Mouse (Mus musculus) neural tube, embryonic 13.5 days (tissue): ENCODE measurements around the gene Ndufb4. TPM values are rescaled to one million over a fixed set of nuclear protein-coding genes. Genes with fewer than 3 reads are reported as not detected.
"Not testable (repeated sequence)": the region's sequence is repeated elsewhere in the genome, so short reads cannot be mapped to it uniquely, and the experiment has no call there.

Source experiments
- ATAC-seq: fragments of 200-750 bp; cut with Nextera tagmentation; 2 replicates; pipeline ENCODE4 v1.8.0; 2017; ENCODE audit warnings: low read depth, mild to moderate bottlenecking, moderate TSS enrichment, moderate library complexity
- H3K27ac ChIP-seq: fragments of 300-500 bp; sonication (generic); replicated peaks from 2 replicates; pipeline ENCODE4 v1.5.1; 2015; ENCODE audit warnings: moderate library complexity, mild to moderate bottlenecking, inconsistent platforms
- H3K27me3 ChIP-seq: fragments of 300-500 bp; sonication (generic); 2 replicates; pipeline ENCODE4 v1.6.1; 2015; ENCODE audit warnings: mild to moderate bottlenecking, inconsistent platforms
- H3K36me3 ChIP-seq: fragments of 300-500 bp; sonication (generic); 2 replicates; pipeline ENCODE4 v1.6.1; 2015; ENCODE audit warnings: mild to moderate bottlenecking, inconsistent platforms
- H3K4me1 ChIP-seq: fragments of 300-500 bp; sonication (generic); replicated peaks from 2 replicates; pipeline ENCODE4 v1.6.1; 2015; ENCODE audit warnings: inconsistent platforms
- H3K4me2 ChIP-seq: fragments of 300-500 bp; sonication (generic); 2 replicates; pipeline ENCODE4 v1.6.1; 2015; ENCODE audit warnings: inconsistent platforms, mild to moderate bottlenecking, moderate library complexity
- H3K4me3 ChIP-seq: fragments of 300-500 bp; sonication (generic); 2 replicates; pipeline ENCODE4 v1.5.1; 2015; ENCODE audit warnings: mild to moderate bottlenecking, inconsistent platforms
- H3K9ac ChIP-seq: fragments of 300-500 bp; sonication (generic); 2 replicates; pipeline ENCODE4 v1.6.1; 2015; ENCODE audit warnings: moderate library complexity, mild to moderate bottlenecking, inconsistent platforms
- H3K9me3 ChIP-seq: fragments of 300-500 bp; sonication (generic); 2 replicates; pipeline ENCODE4 v1.6.1; 2016; ENCODE audit warnings: inconsistent platforms
- WGBS: fragments of 180-500 bp; shearing (Covaris S2); methylation state at CpG from one replicate; pipeline ENCODE4 v1.1.7; 2015; 5-methylcytosine and 5-hydroxymethylcytosine counted together
- polyA plus RNA-seq: library from polyadenylated mRNA; unstranded; fragments of >200 nt; fragmentation: Nextera tagmentation; extraction: Ambion mirVana; gene quantifications from 2 replicates; pipeline ENCODE4 v1.2.1, GENCODE M21; 2015

Gene Ndufb4
- polyA plus RNA-seq, 1 experiment from 2014 or later: 68.9 TPM

DNA sequence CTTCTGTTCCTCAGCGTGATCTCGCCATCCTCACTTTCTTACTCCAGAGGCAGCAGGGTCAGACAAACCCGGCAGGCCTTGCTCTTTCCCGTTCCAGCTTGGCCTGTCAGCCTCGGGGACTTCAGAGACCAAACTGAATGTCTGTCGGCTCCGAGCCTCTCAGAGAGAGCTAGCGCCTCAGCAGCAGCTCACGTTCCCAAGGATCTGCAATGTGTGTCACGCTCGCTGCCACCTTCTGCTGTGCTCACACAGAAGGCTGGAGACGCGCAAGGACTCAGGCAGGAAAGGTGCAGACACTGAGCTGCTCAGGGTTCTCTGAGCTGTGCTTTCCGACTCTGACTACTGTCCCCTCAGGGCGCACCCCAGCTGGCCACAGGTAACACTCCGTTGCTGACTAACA, 7.2 kb downstream of the Ndufb4 start:
- Histone ChIP-seq H3K4me2 (no peak overlapping the region), H3K4me3 (no peak overlapping the region), H3K27me3 (no peaks in the 10 kb centered on the region), H3K4me1 (peaks cover 7% of the 10 kb centered on the region), H3K9me3 (no peaks in the 10 kb centered on the region), H3K9ac (no peak overlapping the region), H3K36me3 (peaks cover 40% of the 10 kb centered on the region), H3K27ac (no peak overlapping the region)
- ATAC-seq: no peak
- WGBS: 90% methylated on average over 16 of the region's 16 CpGs

DNA sequence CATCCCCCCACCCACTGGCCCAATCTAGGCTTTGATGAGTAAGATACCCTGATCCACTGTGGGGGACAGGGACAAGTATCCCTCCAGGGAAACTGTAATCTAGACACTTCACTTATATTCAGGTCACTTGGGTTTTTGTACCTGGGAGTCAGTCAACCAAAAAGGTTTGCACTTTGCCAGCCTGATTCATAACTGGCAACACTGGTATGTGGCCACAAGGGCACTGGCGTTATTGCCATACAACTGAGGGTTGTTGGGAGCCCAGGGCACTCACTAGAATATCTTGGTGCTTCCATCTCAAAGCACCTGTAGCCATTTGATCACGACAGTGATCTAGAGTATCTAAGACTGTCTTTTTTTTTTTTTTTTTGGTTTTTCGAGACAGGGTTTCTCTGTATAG, 8.5 kb downstream of the Ndufb4 start:
- no peak for ATAC-seq
- Histone ChIP-seq H3K9ac (no peak overlapping the region), H3K4me2 (no peak overlapping the region), H3K27ac (no peak overlapping the region), H3K27me3 (no peaks in the 10 kb centered on the region), H3K4me3 (no peak overlapping the region), H3K36me3 (peaks cover 40% of the 10 kb centered on the region), H3K4me1 (0 out of 2 replicates have a peak, but pooled peaks cover 6% of the 10 kb centered on the region), H3K9me3 (no peaks in the 10 kb centered on the region)
- 90% methylated on average over 3 of the region's 3 CpGs for WGBS

DNA sequence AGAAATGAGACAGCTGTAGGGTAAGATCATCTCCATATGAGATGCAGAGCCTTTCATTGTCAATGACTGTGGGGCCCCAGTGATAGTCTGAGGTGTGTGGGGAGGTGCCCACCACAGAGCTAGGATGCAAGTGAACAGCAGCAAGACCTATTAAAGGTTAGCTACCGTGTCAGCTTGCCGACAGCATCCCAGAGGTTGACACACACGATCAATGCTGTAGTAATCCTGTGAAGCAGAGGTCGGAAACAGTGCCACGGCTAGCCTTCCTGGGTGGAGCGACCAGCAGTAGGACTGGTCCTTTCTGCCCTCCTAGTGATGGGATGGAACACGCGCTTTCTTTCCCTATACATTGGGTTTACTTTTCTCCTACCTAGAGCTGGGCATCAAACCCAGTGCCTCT, 9.0 kb downstream of the Ndufb4 start:
- no peak overlapping the region for H3K4me2 ChIP-seq
- H3K4me3 ChIP-seq: no peak overlapping the region
- no peak for ATAC-seq
- 0 out of 2 replicates have a peak, but pooled peaks cover 2% of the 10 kb centered on the region for H3K4me1 ChIP-seq
- H3K36me3 ChIP-seq: peaks cover 40% of the 10 kb centered on the region
- no peaks in the 10 kb centered on the region for H3K27me3 ChIP-seq
- H3K9me3 ChIP-seq: no peaks in the 10 kb centered on the region
- no peak overlapping the region for H3K9ac ChIP-seq
- 90% methylated on average over 8 of the region's 8 CpGs for WGBS
- no peak overlapping the region for H3K27ac ChIP-seq

DNA sequence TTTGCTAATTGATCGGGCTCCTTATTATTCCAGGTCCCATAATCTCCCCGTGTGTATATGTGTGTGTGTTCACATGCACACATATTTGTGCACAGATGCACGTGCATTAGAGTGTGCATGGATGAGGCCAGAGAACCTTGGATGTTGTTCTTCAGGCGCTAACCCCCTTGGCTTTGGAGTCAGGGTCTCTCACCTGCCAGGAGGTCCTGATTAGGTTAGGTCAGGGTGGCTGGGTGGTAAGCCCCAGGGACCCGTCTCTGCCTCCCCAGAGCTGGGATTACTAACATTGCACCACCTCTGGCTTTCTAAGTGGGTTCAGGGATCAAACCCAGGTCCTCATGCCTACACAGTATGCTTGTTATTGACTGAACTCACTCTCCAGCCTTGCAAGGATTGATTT, 9.8 kb downstream of the Ndufb4 start:
- Histone ChIP-seq H3K36me3 (peaks cover 40% of the 10 kb centered on the region), H3K4me2 (no peak overlapping the region), H3K4me1 (no peaks in the 10 kb centered on the region), H3K9ac (no peak overlapping the region), H3K27me3 (no peaks in the 10 kb centered on the region), H3K9me3 (no peaks in the 10 kb centered on the region), H3K4me3 (no peak overlapping the region), H3K27ac (no peak overlapping the region)
- WGBS: 93% methylated on average over 5 of the region's 5 CpGs
- no peak for ATAC-seq

DNA sequence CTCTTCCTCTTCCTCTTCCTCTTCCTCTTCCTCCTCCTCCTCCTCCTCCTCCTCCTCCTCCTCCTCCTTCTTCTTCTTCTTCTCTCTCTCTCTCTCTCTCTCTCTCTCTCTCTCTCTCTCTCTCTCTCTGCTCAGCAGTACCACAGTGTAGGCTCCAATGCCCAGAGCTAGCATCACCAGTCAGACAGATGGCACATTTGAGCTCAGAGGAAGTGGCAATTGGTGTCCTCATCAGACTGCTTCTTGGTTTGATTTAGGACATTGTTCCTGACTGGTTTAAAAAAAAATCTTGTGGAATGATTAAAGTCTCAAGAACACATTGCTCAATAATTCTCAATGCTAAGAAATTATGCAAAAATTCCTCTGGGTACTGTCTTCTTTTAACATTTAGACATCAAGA, 13.7 kb downstream of the Ndufb4 start:
- not testable (repeated sequence) for H3K27ac ChIP-seq, H3K27me3 ChIP-seq, ATAC-seq, H3K9me3 ChIP-seq, H3K4me1 ChIP-seq, H3K4me3 ChIP-seq, H3K4me2 ChIP-seq, H3K9ac ChIP-seq
- peaks cover 11% of the 10 kb centered on the region for H3K36me3 ChIP-seq

DNA sequence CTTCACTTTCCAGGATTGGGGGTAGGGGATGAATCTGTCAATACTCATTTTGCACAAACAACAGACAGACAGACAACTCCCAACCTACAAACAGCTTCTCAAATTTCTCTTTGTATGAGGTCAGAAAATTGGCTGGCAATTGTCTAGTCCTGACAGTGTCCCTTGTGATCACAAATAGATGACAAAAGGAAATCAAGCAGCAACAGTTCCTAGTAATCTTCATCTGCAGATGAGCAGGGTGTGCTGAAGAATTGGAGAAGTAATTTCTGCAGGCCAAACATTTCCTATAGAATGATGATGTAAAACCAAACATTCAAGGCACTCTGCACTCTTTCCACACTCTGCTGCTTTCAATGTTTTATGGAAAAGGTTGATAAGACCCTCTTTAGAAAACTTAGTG, 16.5 kb downstream of the Ndufb4 start:
- H3K9ac ChIP-seq: no peak overlapping the region
- ATAC-seq: no peak
- no peak overlapping the region for H3K27ac ChIP-seq
- H3K4me2 ChIP-seq: no peak overlapping the region
- H3K4me3 ChIP-seq: no peak overlapping the region
- H3K27me3 ChIP-seq: no peaks in the 10 kb centered on the region
- H3K4me1 ChIP-seq: no peaks in the 10 kb centered on the region
- no peaks in the 10 kb centered on the region for H3K36me3 ChIP-seq
- no peaks in the 10 kb centered on the region for H3K9me3 ChIP-seq

DNA sequence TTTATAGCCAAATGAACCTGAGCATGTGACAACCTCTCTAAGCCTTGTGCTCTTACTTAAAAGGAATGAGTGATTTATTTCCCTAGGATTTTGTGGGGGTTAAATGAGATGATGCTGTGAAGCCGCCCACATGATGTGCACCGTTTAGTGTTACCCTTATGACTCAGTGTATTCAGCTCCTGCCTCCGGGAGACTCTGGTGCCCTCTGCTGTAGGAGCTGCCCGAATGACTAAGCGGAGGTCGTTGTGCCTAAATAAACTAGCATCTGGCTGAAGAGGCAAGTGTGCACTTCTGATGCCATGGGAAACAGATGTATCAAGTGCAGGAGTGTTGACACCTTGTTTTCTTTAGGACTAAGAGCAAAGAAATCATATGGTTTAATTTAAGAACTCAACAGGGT, 18.1 kb downstream of the Ndufb4 start:
- Histone ChIP-seq H3K9ac (no peak overlapping the region), H3K36me3 (no peaks in the 10 kb centered on the region), H3K27ac (no peak overlapping the region), H3K27me3 (no peaks in the 10 kb centered on the region), H3K9me3 (no peaks in the 10 kb centered on the region), H3K4me2 (no peak overlapping the region), H3K4me3 (no peak overlapping the region), H3K4me1 (no peaks in the 10 kb centered on the region)
- WGBS: 62% methylated on average over 6 of the region's 6 CpGs
- no peak for ATAC-seq

DNA sequence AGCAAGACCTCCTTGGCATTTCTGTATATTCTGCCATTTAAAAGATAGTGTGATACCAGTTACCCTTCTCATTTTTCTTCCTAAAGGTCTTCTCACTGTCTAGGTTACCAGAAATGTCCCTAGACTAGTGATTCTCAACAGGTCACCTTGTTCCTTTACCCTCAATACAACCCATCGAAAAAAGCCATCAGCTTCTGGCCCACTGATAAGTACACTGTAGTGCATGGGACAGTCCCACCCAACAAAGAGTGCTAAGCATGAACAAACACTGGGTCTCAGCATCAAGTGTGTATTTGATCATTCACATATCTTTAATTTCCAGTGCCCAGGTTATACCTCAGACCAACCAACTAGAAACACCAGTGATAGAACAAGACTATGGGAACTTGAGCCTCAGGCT, 19.2 kb downstream of the Ndufb4 start:
- H3K4me2 ChIP-seq: no peak overlapping the region
- no peaks in the 10 kb centered on the region for H3K4me1 ChIP-seq
- H3K36me3 ChIP-seq: no peaks in the 10 kb centered on the region
- H3K27me3 ChIP-seq: no peaks in the 10 kb centered on the region
- no peak overlapping the region for H3K27ac ChIP-seq
- no peaks in the 10 kb centered on the region for H3K9me3 ChIP-seq
- no peak for ATAC-seq
- H3K9ac ChIP-seq: no peak overlapping the region
- 94% methylated on average over 1 of the region's 1 CpGs for WGBS
- no peak overlapping the region for H3K4me3 ChIP-seq

DNA sequence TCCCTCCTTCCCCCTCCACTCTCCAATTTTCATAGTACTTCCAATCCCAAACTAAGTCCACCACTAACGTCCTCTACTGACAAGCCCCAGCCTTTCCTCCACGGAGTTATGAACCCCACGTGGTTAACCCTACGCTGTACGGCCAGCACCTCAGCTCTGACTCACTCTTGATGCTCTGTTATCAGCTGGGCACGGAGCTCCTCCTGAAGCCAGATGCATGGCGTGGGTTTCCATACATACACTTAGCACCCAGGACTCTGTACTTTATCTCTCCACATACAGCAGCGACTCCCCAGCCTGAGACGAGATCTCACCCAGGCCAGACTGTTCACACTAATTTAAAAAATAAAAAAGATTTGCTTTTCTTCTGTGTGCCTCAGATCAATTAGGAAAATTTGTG, 19.7 kb downstream of the Ndufb4 start:
- Histone ChIP-seq H3K9ac (no peak overlapping the region), H3K27ac (no peak overlapping the region), H3K4me2 (no peak overlapping the region), H3K36me3 (no peaks in the 10 kb centered on the region), H3K4me1 (no peaks in the 10 kb centered on the region), H3K27me3 (no peaks in the 10 kb centered on the region), H3K9me3 (no peaks in the 10 kb centered on the region), H3K4me3 (no peak overlapping the region)
- whole genome bisulfite sequencing: 78% methylated on average over 9 of the region's 9 CpGs
- no peak for ATAC-seq

DNA sequence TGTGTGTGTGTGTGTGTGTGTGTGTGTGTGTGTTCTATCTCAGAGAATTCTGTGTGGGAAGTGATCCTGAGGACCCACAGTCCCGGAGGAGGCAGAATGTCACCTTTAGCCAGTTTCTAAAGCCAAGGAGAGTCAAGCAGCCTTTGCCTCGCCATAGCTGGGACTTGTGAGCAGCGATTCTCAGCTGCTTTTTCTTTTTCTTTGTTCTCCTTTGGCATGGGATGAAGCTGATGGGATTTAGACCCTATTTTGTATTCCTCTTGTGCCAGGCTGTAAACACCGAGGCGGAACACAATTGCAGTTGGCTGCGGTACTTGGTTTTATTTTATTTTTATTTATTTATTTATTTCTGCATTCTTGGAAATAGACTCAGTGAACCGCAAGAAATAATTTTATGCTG, 25.2 kb downstream of the Ndufb4 start:
- no peaks in the 10 kb centered on the region for H3K9me3 ChIP-seq
- H3K4me2 ChIP-seq: no peak overlapping the region
- ATAC-seq: no peak
- H3K4me1 ChIP-seq: peaks cover 3% of the 10 kb centered on the region; the same call in 1 of the 2 replicates
- WGBS: 68% methylated on average over 7 of the region's 7 CpGs
- H3K27me3 ChIP-seq: no peaks in the 10 kb centered on the region
- peak overlapping the region; percentile 59 for H3K27ac ChIP-seq
- H3K36me3 ChIP-seq: no peaks in the 10 kb centered on the region
- H3K9ac ChIP-seq: no peak overlapping the region
- H3K4me3 ChIP-seq: no peak overlapping the region

DNA sequence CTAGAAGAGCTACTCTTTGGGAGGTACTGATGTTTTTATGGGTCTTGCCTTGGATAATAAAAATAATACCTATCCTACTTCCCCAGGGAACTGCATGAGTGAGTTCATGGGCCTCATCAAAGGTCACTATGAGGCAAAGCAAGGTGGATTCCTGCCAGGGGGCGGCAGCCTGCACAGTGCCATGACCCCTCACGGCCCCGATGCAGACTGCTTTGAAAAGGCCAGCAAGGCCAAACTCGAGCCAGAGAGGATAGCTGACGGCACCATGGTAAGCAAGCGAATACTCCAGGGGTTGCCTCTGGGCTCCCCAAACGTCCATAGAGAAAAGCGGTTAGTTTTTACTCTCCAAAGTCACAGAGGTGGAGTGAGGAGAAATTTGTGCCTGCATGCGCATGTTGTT, 25.9 kb downstream of the Ndufb4 start:
- ATAC-seq: no peak
- Histone ChIP-seq H3K27me3 (no peaks in the 10 kb centered on the region), H3K27ac (0 out of 2 replicates have a peak overlapping the region, but pooled peaks have one; percentile 59), H3K9me3 (no peaks in the 10 kb centered on the region), H3K9ac (no peak overlapping the region), H3K4me1 (peaks cover 3% of the 10 kb centered on the region; the same call in 1 of the 2 replicates), H3K36me3 (no peaks in the 10 kb centered on the region), H3K4me3 (no peak overlapping the region), H3K4me2 (no peak overlapping the region)
- 76% methylated on average over 9 of the region's 9 CpGs for WGBS

DNA sequence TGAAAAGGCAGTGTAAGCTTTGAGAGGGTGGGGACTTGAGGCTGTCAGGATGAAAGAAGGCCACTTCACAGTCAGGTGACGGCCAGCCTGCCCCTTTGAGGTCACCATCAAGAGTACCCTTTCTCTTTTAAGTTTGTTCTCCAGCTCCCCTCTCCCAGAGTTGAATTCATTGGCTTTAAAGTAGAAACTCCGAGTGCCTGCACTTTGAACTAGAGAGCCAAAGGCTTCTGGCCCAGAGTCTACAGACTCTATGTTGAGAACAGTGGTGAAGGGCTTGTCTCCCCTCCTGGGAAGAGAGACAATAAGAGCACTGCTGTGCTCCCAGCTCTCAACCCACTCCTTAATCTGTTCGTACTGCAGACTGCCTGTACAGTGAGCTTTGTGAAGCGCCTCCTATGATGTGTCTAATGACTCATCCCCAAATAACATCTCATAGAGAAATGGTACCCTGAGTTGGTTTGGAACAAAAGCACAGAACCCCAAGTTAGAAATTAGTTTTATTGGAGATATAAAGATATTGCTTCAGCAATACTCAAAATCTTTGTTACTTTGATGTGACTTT, 27.8 kb downstream of the Ndufb4 start:
- no peak overlapping the region for H3K4me2 ChIP-seq
- H3K9me3 ChIP-seq: no peaks in the 10 kb centered on the region
- H3K27me3 ChIP-seq: no peaks in the 10 kb centered on the region
- H3K4me1 ChIP-seq: peaks cover 3% of the 10 kb centered on the region; the same call in 1 of the 2 replicates
- H3K9ac ChIP-seq: no peak overlapping the region
- H3K27ac ChIP-seq: no peak overlapping the region
- no peak for ATAC-seq
- H3K4me3 ChIP-seq: no peak overlapping the region
- no peaks in the 10 kb centered on the region for H3K36me3 ChIP-seq
- 67% methylated on average over 4 of the region's 4 CpGs for WGBS

DNA sequence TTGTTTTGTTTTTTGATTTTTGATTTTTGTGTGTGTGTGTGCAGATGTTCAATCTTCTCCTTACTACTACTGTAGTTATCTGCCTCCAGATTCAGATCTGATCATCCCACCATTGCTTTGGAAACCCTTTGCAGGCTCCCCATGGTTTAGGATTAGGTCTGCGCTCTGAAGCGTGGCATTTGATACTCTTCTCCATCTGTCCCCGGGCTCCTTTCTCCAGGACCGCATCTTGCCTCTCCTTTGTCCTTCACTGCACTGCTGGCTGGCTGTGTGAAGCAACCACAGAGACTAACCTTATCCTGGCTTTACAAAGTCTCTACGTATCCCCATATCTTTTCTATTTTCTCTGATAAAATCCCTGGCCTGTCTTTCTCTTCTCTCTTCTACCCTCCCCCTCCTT, 31.3 kb downstream of the Ndufb4 start:
- no peak for ATAC-seq
- Histone ChIP-seq H3K27me3 (no peaks in the 10 kb centered on the region), H3K4me1 (peaks cover 8% of the 10 kb centered on the region), H3K4me2 (no peak overlapping the region), H3K9ac (no peak overlapping the region), H3K4me3 (no peak overlapping the region), H3K27ac (no peak overlapping the region), H3K36me3 (no peaks in the 10 kb centered on the region), H3K9me3 (no peaks in the 10 kb centered on the region)
- WGBS: 75% methylated on average over 5 of the region's 5 CpGs
